Mouse (Mus musculus): ENCODE results near the gene Klhl22.

GRCm38 (mm10) chr16:17776828-17777227 lies 17.4 kb downstream of the Klhl22 start:
- TF ChIP-seq CTCF (IDR thresholded peaks at IDR 0.05; ENCODE audit: low read depth, low read length): peak; percentile 67; the same call in 1 of the 2 replicates
- no peak for TF ChIP-seq GATA2 (IDR thresholded peaks at IDR 0.05; ENCODE audit: borderline replicate concordance, low read depth, low read length)
- TF ChIP-seq TAL1 (conservative IDR thresholded peaks at IDR 0.05; ENCODE audit: low read depth, low read length): no peak
- TF ChIP-seq GATA1 (IDR thresholded peaks at IDR 0.05; ENCODE audit: borderline replicate concordance, low read length): no peak
